Comparison of ENCODE assay signal across 24 mouse cellular contexts in genomic region chr14:51051941-51052340, GRCm38 (mm10). TPM values are rescaled to one million over a fixed set of nuclear protein-coding genes. Genes with fewer than 3 reads are reported as not detected.
DNase-seq lines count a peak whose midpoint lies in the region; ATAC-seq and TF ChIP-seq lines count a peak whose summit lies in the region.
"Had no signal": no experiment of that assay in that cellular context is flagged by ENCODE, and none has a peak within 500 bp of the region (broad histone marks: within the 10 kb centered on the region; RNA-seq: fewer than 3 reads in every experiment).

No protein-coding gene starts in this region.

- no peak overlapping the region for H3K4me2 ChIP-seq in limb, embryonic 14.5 days (replicated peaks; ENCODE audit: low read depth, low read length, severe bottlenecking)
- no peak overlapping the region for H3K4me2 ChIP-seq in midbrain, embryonic 11.5 days
- H3K4me2 ChIP-seq in midbrain, embryonic 14.5 days (ENCODE audit: low read length) = no peak overlapping the region
- H3K4me2 ChIP-seq: forebrain, embryonic 13.5 days; heart, embryonic 13.5 days had no signal

- 65% methylated on average over 5 of the region's 5 CpGs for WGBS in heart, embryonic 10.5 days
- WGBS in limb, embryonic 14.5 days = 49% methylated on average over 5 of the region's 5 CpGs
- 70% methylated on average over 5 of the region's 5 CpGs for WGBS in limb, embryonic 10.5 days
- 69% methylated on average over 5 of the region's 5 CpGs for WGBS in midbrain, embryonic 11.5 days
- WGBS in midbrain, embryonic 14.5 days = 75% methylated on average over 5 of the region's 5 CpGs

- TF ChIP-seq POLR2A in limb, embryonic 14.5 days (IDR thresholded peaks at IDR 0.05; ENCODE audit: borderline replicate concordance, extremely low read depth, insufficient read depth, insufficient read length) = no peak

- peak; percentile 39 for DNase-seq in heart, adult 11 months
- no peak for DNase-seq in heart, embryonic 10.5 days (ENCODE audit: low spot score)
- peak; percentile 11 for DNase-seq in limb, embryonic 14.5 days (ENCODE audit: low spot score)
- no peak for DNase-seq in limb, embryonic 10.5 days (ENCODE audit: low spot score)
- peak; percentile 75 for DNase-seq in midbrain, embryonic 11.5 days (ENCODE audit: low spot score, missing footprints)
- no peak for DNase-seq in midbrain, embryonic 14.5 days
- DNase-seq in urinary bladder, postnatal 36 days (ENCODE audit: low spot score in 2 of 2) = no peak
- DNase-seq: adrenal gland, adult 2 months; adrenal gland, postnatal 25 days; cerebellum, adult 2 months; cerebellum, postnatal 10 days; forebrain, postnatal 0 days; gastrocnemius, postnatal 14 days; heart, postnatal 36 days had no signal

- no peak for ATAC-seq in limb, embryonic 14.5 days (ENCODE audit: low FRiP score, low read depth)
- no peak for ATAC-seq in midbrain, embryonic 11.5 days (ENCODE audit: low FRiP score)
- no peak for ATAC-seq in midbrain, embryonic 14.5 days (ENCODE audit: low FRiP score, low TSS enrichment)
- ATAC-seq: activated CD4-positive, CD25-positive, alpha-beta regulatory T cell, adult 4 months; forebrain, embryonic 13.5 days; forebrain, postnatal 0 days; hindbrain, embryonic 16.5 days; Patski had no signal

- H3K4me1 ChIP-seq in heart, embryonic 10.5 days = no peaks in the 10 kb centered on the region
- H3K4me1 ChIP-seq in limb, embryonic 14.5 days (ENCODE audit: control insufficient read depth, insufficient read depth, low read length) = peaks cover 3% of the 10 kb centered on the region; the same call in 1 of the 2 replicates
- H3K4me1 ChIP-seq in limb, embryonic 10.5 days = no peaks in the 10 kb centered on the region
- H3K4me1 ChIP-seq in midbrain, embryonic 11.5 days (ENCODE audit: control insufficient read depth, insufficient read depth, low read length) = peaks cover 8% of the 10 kb centered on the region
- H3K4me1 ChIP-seq in midbrain, embryonic 14.5 days (ENCODE audit: control insufficient read depth, insufficient read depth, low read length) = no peaks in the 10 kb centered on the region

- no peak overlapping the region for H3K27ac ChIP-seq in heart, embryonic 10.5 days
- no peak overlapping the region for H3K27ac ChIP-seq in limb, embryonic 14.5 days (replicated peaks; ENCODE audit: low read depth, low read length)
- H3K27ac ChIP-seq in limb, embryonic 10.5 days = no peak overlapping the region
- H3K27ac ChIP-seq in midbrain, embryonic 11.5 days (ENCODE audit: low read depth, low read length) = no peak overlapping the region
- no peak overlapping the region for H3K27ac ChIP-seq in midbrain, embryonic 14.5 days (replicated peaks; ENCODE audit: low read depth, low read length)
- H3K27ac ChIP-seq: embryonic facial prominence, embryonic 10.5 days; forebrain, embryonic 13.5 days; heart, embryonic 13.5 days had no signal

- no peak overlapping the region for H3K9ac ChIP-seq in limb, embryonic 14.5 days (ENCODE audit: low read depth, low read length, severe bottlenecking)
- no peak overlapping the region for H3K9ac ChIP-seq in midbrain, embryonic 11.5 days (ENCODE audit: low read length)
- no peak overlapping the region for H3K9ac ChIP-seq in midbrain, embryonic 14.5 days (replicated peaks; ENCODE audit: low read length)
- H3K9ac ChIP-seq: forebrain, embryonic 13.5 days; forebrain, postnatal 0 days; heart, embryonic 13.5 days had no signal

- H3K27me3 ChIP-seq in heart, embryonic 10.5 days (ENCODE audit: insufficient read depth, poor library complexity, severe bottlenecking) = no peaks in the 10 kb centered on the region
- no peaks in the 10 kb centered on the region for H3K27me3 ChIP-seq in limb, embryonic 14.5 days (ENCODE audit: control insufficient read depth, insufficient read depth, low read length)
- no peaks in the 10 kb centered on the region for H3K27me3 ChIP-seq in limb, embryonic 10.5 days (ENCODE audit: low read depth, poor library complexity, severe bottlenecking)
- no peaks in the 10 kb centered on the region for H3K27me3 ChIP-seq in midbrain, embryonic 11.5 days (ENCODE audit: control insufficient read depth, insufficient read depth, low read length)
- no peaks in the 10 kb centered on the region for H3K27me3 ChIP-seq in midbrain, embryonic 14.5 days (ENCODE audit: control insufficient read depth, insufficient read depth, low read length)
- H3K27me3 ChIP-seq: heart, embryonic 13.5 days had no signal

- no peak overlapping the region for H3K4me3 ChIP-seq in heart, embryonic 10.5 days
- H3K4me3 ChIP-seq in limb, embryonic 14.5 days (replicated peaks; ENCODE audit: low read length) = no peak overlapping the region
- H3K4me3 ChIP-seq in limb, embryonic 10.5 days = no peak overlapping the region
- no peak overlapping the region for H3K4me3 ChIP-seq in midbrain, embryonic 11.5 days (ENCODE audit: low read depth, low read length)
- no peak overlapping the region for H3K4me3 ChIP-seq in midbrain, embryonic 14.5 days (replicated peaks; ENCODE audit: low read depth, low read length)
- H3K4me3 ChIP-seq: embryonic facial prominence, embryonic 10.5 days; forebrain, embryonic 13.5 days; heart, embryonic 13.5 days had no signal

- H3K36me3 ChIP-seq in heart, embryonic 10.5 days = no peaks in the 10 kb centered on the region
- no peaks in the 10 kb centered on the region for H3K36me3 ChIP-seq in limb, embryonic 14.5 days (ENCODE audit: control insufficient read depth, insufficient read depth, low read length)
- no peaks in the 10 kb centered on the region for H3K36me3 ChIP-seq in limb, embryonic 10.5 days
- no peaks in the 10 kb centered on the region for H3K36me3 ChIP-seq in midbrain, embryonic 11.5 days (ENCODE audit: control insufficient read depth, insufficient read depth, low read length)
- H3K36me3 ChIP-seq in midbrain, embryonic 14.5 days (ENCODE audit: control insufficient read depth, insufficient read depth, low read length) = no peaks in the 10 kb centered on the region
- H3K36me3 ChIP-seq: embryonic facial prominence, embryonic 10.5 days; heart, embryonic 13.5 days had no signal

- no peaks in the 10 kb centered on the region for H3K9me3 ChIP-seq in heart, embryonic 10.5 days
- no peaks in the 10 kb centered on the region for H3K9me3 ChIP-seq in limb, embryonic 14.5 days (ENCODE audit: control insufficient read depth, low read length)
- H3K9me3 ChIP-seq in limb, embryonic 10.5 days (replicated peaks) = no peaks in the 10 kb centered on the region
- H3K9me3 ChIP-seq in midbrain, embryonic 11.5 days (ENCODE audit: control insufficient read depth, low read length) = no peaks in the 10 kb centered on the region
- H3K9me3 ChIP-seq in midbrain, embryonic 14.5 days (ENCODE audit: control insufficient read depth, low read length) = no peaks in the 10 kb centered on the region
- H3K9me3 ChIP-seq: embryonic facial prominence, embryonic 10.5 days; forebrain, embryonic 13.5 days; heart, embryonic 13.5 days had no signal

RNA-seq across cellular contexts. Expression of gene Rnase11, which starts 2.0 kb away (rescaled TPM):
- polyA plus RNA-seq in heart, embryonic 10.5 days (2016; fragmentation: Nextera tagmentation; extraction: Ambion mirVana) = not detected in 2 replicates
- polyA plus RNA-seq in limb, embryonic 14.5 days (2012; rRNA removed) = not detected in 2 replicates
- not detected in 2 replicates for polyA plus RNA-seq in limb, embryonic 14.5 days (2014; fragmentation: Nextera tagmentation; extraction: Ambion mirVana)
- polyA plus RNA-seq in limb, embryonic 10.5 days (2016; fragmentation: Nextera tagmentation; extraction: Ambion mirVana) = not detected in 2 replicates
- polyA plus RNA-seq in midbrain, embryonic 11.5 days (2014; fragmentation: Nextera tagmentation; extraction: Ambion mirVana) = not detected in 2 replicates
- polyA plus RNA-seq in midbrain, embryonic 14.5 days (2014; fragmentation: Nextera tagmentation; extraction: Ambion mirVana) = not detected in 2 replicates
- polyA plus RNA-seq: activated CD4-positive, CD25-positive, alpha-beta regulatory T cell, adult 4 months; adrenal gland, adult 2 months; C2C12; cerebellum, adult 2 months; embryonic facial prominence, embryonic 10.5 days; embryonic facial prominence, embryonic 14.5 days; forebrain, embryonic 13.5 days; forebrain, postnatal 0 days; heart, embryonic 13.5 days; heart, postnatal 0 days; hindbrain, embryonic 11.5 days; hindbrain, embryonic 16.5 days; Patski had no signal

RNA-seq across cellular contexts. Expression of gene Rnase12, which starts 5.5 kb away (rescaled TPM):
- 0.28 and 0.53 TPM in 2 replicates for polyA plus RNA-seq in heart, embryonic 10.5 days (2016; fragmentation: Nextera tagmentation; extraction: Ambion mirVana)
- 0.14 and 0.17 TPM in 2 replicates for polyA plus RNA-seq in limb, embryonic 14.5 days (2012; rRNA removed)
- polyA plus RNA-seq in limb, embryonic 14.5 days (2014; fragmentation: Nextera tagmentation; extraction: Ambion mirVana) = not detected in 2 replicates
- 0.30 TPM in 1 of 2 replicates, not detected in the other for polyA plus RNA-seq in limb, embryonic 10.5 days (2016; fragmentation: Nextera tagmentation; extraction: Ambion mirVana)
- not detected in 2 replicates for polyA plus RNA-seq in midbrain, embryonic 11.5 days (2014; fragmentation: Nextera tagmentation; extraction: Ambion mirVana)
- 0.34 and 0.59 TPM in 2 replicates for polyA plus RNA-seq in midbrain, embryonic 14.5 days (2014; fragmentation: Nextera tagmentation; extraction: Ambion mirVana)
- polyA plus RNA-seq: activated CD4-positive, CD25-positive, alpha-beta regulatory T cell, adult 4 months; adrenal gland, adult 2 months; C2C12; cerebellum, adult 2 months; embryonic facial prominence, embryonic 10.5 days; forebrain, embryonic 13.5 days; forebrain, postnatal 0 days; heart, postnatal 0 days; hindbrain, embryonic 11.5 days; hindbrain, embryonic 16.5 days; Patski had no signal

RNA-seq across cellular contexts. Expression of gene Rnase9, which starts 10.3 kb away (rescaled TPM):
- not detected in 2 replicates for polyA plus RNA-seq in heart, embryonic 10.5 days (2016; fragmentation: Nextera tagmentation; extraction: Ambion mirVana)
- polyA plus RNA-seq in limb, embryonic 14.5 days (2012; rRNA removed) = 0.05 TPM in 1 of 2 replicates, not detected in the other
- not detected in 2 replicates for polyA plus RNA-seq in limb, embryonic 14.5 days (2014; fragmentation: Nextera tagmentation; extraction: Ambion mirVana)
- not detected in 2 replicates for polyA plus RNA-seq in limb, embryonic 10.5 days (2016; fragmentation: Nextera tagmentation; extraction: Ambion mirVana)
- not detected in 2 replicates for polyA plus RNA-seq in midbrain, embryonic 11.5 days (2014; fragmentation: Nextera tagmentation; extraction: Ambion mirVana)
- not detected in 2 replicates for polyA plus RNA-seq in midbrain, embryonic 14.5 days (2014; fragmentation: Nextera tagmentation; extraction: Ambion mirVana)
- polyA plus RNA-seq: activated CD4-positive, CD25-positive, alpha-beta regulatory T cell, adult 4 months; adrenal gland, adult 2 months; C2C12; cerebellum, adult 2 months; embryonic facial prominence, embryonic 10.5 days; embryonic facial prominence, embryonic 14.5 days; forebrain, embryonic 13.5 days; forebrain, postnatal 0 days; heart, embryonic 13.5 days; heart, postnatal 0 days; hindbrain, embryonic 11.5 days; hindbrain, embryonic 16.5 days; Patski had no signal

RNA-seq across cellular contexts. Expression of gene Olfr750, which starts 22.3 kb away (rescaled TPM):
- polyA plus RNA-seq in heart, embryonic 10.5 days (2016; fragmentation: Nextera tagmentation; extraction: Ambion mirVana) = not detected in 2 replicates
- polyA plus RNA-seq in limb, embryonic 14.5 days (2012; rRNA removed) = not detected in 2 replicates
- not detected in 2 replicates for polyA plus RNA-seq in limb, embryonic 14.5 days (2014; fragmentation: Nextera tagmentation; extraction: Ambion mirVana)
- not detected in 2 replicates for polyA plus RNA-seq in limb, embryonic 10.5 days (2016; fragmentation: Nextera tagmentation; extraction: Ambion mirVana)
- polyA plus RNA-seq in midbrain, embryonic 11.5 days (2014; fragmentation: Nextera tagmentation; extraction: Ambion mirVana) = not detected in 2 replicates
- 0.11 TPM in 1 of 2 replicates, not detected in the other for polyA plus RNA-seq in midbrain, embryonic 14.5 days (2014; fragmentation: Nextera tagmentation; extraction: Ambion mirVana)
- polyA plus RNA-seq: activated CD4-positive, CD25-positive, alpha-beta regulatory T cell, adult 4 months; adrenal gland, adult 2 months; C2C12; cerebellum, adult 2 months; embryonic facial prominence, embryonic 10.5 days; embryonic facial prominence, embryonic 14.5 days; forebrain, embryonic 13.5 days; heart, embryonic 13.5 days; heart, postnatal 0 days; hindbrain, embryonic 11.5 days; Patski had no signal

RNA-seq across cellular contexts. Expression of gene Rnase4, which starts 38.9 kb away (rescaled TPM):
- 6.3 and 8.9 TPM in 2 replicates for polyA plus RNA-seq in heart, embryonic 10.5 days (2016; fragmentation: Nextera tagmentation; extraction: Ambion mirVana)
- polyA plus RNA-seq in limb, embryonic 14.5 days (2012; rRNA removed) = 66.2 and 67.4 TPM in 2 replicates
- polyA plus RNA-seq in limb, embryonic 14.5 days (2014; fragmentation: Nextera tagmentation; extraction: Ambion mirVana) = 51.9 and 59.4 TPM in 2 replicates
- polyA plus RNA-seq in limb, embryonic 10.5 days (2016; fragmentation: Nextera tagmentation; extraction: Ambion mirVana) = 5.1 and 6.6 TPM in 2 replicates
- polyA plus RNA-seq in midbrain, embryonic 11.5 days (2014; fragmentation: Nextera tagmentation; extraction: Ambion mirVana) = 12.3 and 14.9 TPM in 2 replicates
- polyA plus RNA-seq in midbrain, embryonic 14.5 days (2014; fragmentation: Nextera tagmentation; extraction: Ambion mirVana) = 9.6 and 12.7 TPM in 2 replicates

Comparison
In these comparisons a context has a peak if more than half of its experiments do, and no peak if none do; other contexts are left out.
1. DNase-seq: peak in heart, adult 11 months (single experiment), limb, embryonic 14.5 days (single experiment) and midbrain, embryonic 11.5 days (single experiment); none in heart, embryonic 10.5 days (single experiment), limb, embryonic 10.5 days (single experiment), midbrain, embryonic 14.5 days (single experiment) and urinary bladder, postnatal 36 days (0 of 2).